Mouse (Mus musculus) CH12.LX (cell line): ENCODE data around the gene Nradd.
A peak's percentile ranks its signal among the peaks of the same experiment; 100 is the strongest.

Experiments used
- BHLHE40 ChIP-seq: IDR thresholded peaks from 2 replicates; pipeline ENCODE4 v1.6.1; 2011; ENCODE audit warnings: mild to moderate bottlenecking, low read depth, low read length, improper control_type of control experiment
- CTCF ChIP-seq, 2 experiments: IDR thresholded peaks in 1 of 2; conservative IDR thresholded peaks in 1 of 2; 2 replicates each; pipeline ENCODE4 v1.5.1; 2011 to 2012; ENCODE audit warnings: low read depth in 2 of 2, low read length in 2 of 2, improper control_type of control experiment in 1 of 2, inconsistent platforms in 1 of 2, mild to moderate bottlenecking in 1 of 2, moderate library complexity in 1 of 2
- E2F4 ChIP-seq: IDR thresholded peaks from 2 replicates; pipeline ENCODE4 v1.6.1; 2011; ENCODE audit warnings: low read depth, low read length, improper control_type of control experiment; ENCODE audit not compliant: insufficient replicate concordance
- EP300 ChIP-seq: IDR thresholded peaks from 2 replicates; pipeline ENCODE4 v1.6.1; 2011; ENCODE audit warnings: low read length, improper control_type of control experiment
- HCFC1 ChIP-seq: IDR thresholded peaks from 2 replicates; pipeline ENCODE4 v1.6.1; 2012; ENCODE audit warnings: low read depth, mild to moderate bottlenecking, inconsistent platforms, low read length, improper control_type of control experiment
- KAT2A ChIP-seq: IDR thresholded peaks from 2 replicates; pipeline ENCODE4 v1.6.1; 2012; ENCODE audit warnings: low read length, improper control_type of control experiment, inconsistent platforms; ENCODE audit not compliant: insufficient replicate concordance
- MAFK ChIP-seq: IDR thresholded peaks from 2 replicates; pipeline ENCODE4 v1.6.1; 2011; ENCODE audit warnings: low read length, improper control_type of control experiment; ENCODE audit not compliant: insufficient replicate concordance
- MXI1 ChIP-seq: IDR thresholded peaks from 2 replicates; pipeline ENCODE4 v1.6.1; 2011; ENCODE audit warnings: mild to moderate bottlenecking, low read depth, low read length, improper control_type of control experiment
- NRF1 ChIP-seq: IDR thresholded peaks from 2 replicates; pipeline ENCODE4 v1.6.1; 2014; ENCODE audit warnings: low read depth, mild to moderate bottlenecking, inconsistent platforms, low read length, improper control_type of control experiment, moderate library complexity
- POLR2A ChIP-seq: IDR thresholded peaks from 2 replicates; pipeline ENCODE4 v1.6.1; 2011; ENCODE audit warnings: low read depth, mild to moderate bottlenecking, improper control_type of control experiment, low read length
- RAD21 ChIP-seq: IDR thresholded peaks from 2 replicates; pipeline ENCODE4 v1.6.1; 2011; ENCODE audit warnings: low read depth, mild to moderate bottlenecking, low read length, improper control_type of control experiment, moderate library complexity
- USF2 ChIP-seq: conservative IDR thresholded peaks from 2 replicates; pipeline ENCODE4 v1.6.1; 2011; ENCODE audit warnings: low read depth, low read length, improper control_type of control experiment
- ZKSCAN1 ChIP-seq: IDR thresholded peaks from 2 replicates; pipeline ENCODE4 v1.6.1; 2012; ENCODE audit warnings: low read depth, inconsistent platforms, low read length, improper control_type of control experiment, borderline replicate concordance

GRCm38 (mm10) chr9:110665912-110666311 lies 41.7 kb upstream of the Nradd start:
- TF ChIP-seq E2F4 (no peak), CTCF (conservative IDR thresholded peaks at IDR 0.05 in 1 of 2, IDR thresholded peaks at IDR 0.05 in 1 of 2; ENCODE audit: low read depth in 2 of 2, low read length in 2 of 2) (no peak), EP300 (peak; percentile 69; the same call in 1 of the 2 replicates), BHLHE40 (no peak), KAT2A (no peak), RAD21 (no peak; the same call in 1 of the 2 replicates), HCFC1 (0 out of 2 replicates have a peak, but pooled peaks have one; percentile 23), MXI1 (no peak), POLR2A (no peak), MAFK (0 out of 2 replicates have a peak, but pooled peaks have one; percentile 25), NRF1 (no peak), ZKSCAN1 (no peak), USF2 (no peak)
